Mouse (Mus musculus) liver, adult 2 months (tissue): ENCODE measurements around the gene Tmem82. TPM values are rescaled to one million over a fixed set of nuclear protein-coding genes. Genes with fewer than 3 reads are reported as not detected.
A peak's percentile ranks its signal among the peaks of the same experiment; 100 is the strongest.
"Not testable (repeated sequence)": the region's sequence is repeated elsewhere in the genome, so short reads cannot be mapped to it uniquely, and the experiment has no call there.

Source experiments
- DNase-seq: peaks from one replicate; pipeline ENCODE4 v3.0.0-alpha.2; 2011; ENCODE audit warnings: low read depth, low spot score; ENCODE audit errors: extremely low read depth
- H3K27ac ChIP-seq: fragments of 200-500 bp; replicated peaks from 2 replicates; pipeline ENCODE4 v1.5.1; 2012; ENCODE audit warnings: low read depth, mild to moderate bottlenecking, control low read depth, inconsistent platforms, low read length; ENCODE audit not compliant: insufficient read depth
- H3K27me3 ChIP-seq: fragments of 200-500 bp; 2 replicates; pipeline ENCODE4 v1.6.1; 2012; ENCODE audit warnings: mild to moderate bottlenecking, moderate library complexity, low read length, inconsistent platforms; ENCODE audit not compliant: control insufficient read depth, insufficient read depth
- H3K36me3 ChIP-seq: fragments of 200-500 bp; 2 replicates; pipeline ENCODE4 v1.6.1; 2012; ENCODE audit warnings: low read length, inconsistent platforms; ENCODE audit not compliant: control insufficient read depth, insufficient read depth
- H3K4me1 ChIP-seq: fragments of 200-500 bp; 2 replicates; pipeline ENCODE4 v1.6.1; 2011; ENCODE audit warnings: low read length; ENCODE audit not compliant: control insufficient read depth, insufficient read depth
- H3K4me3 ChIP-seq: fragments of 200-500 bp; 2 replicates; pipeline ENCODE4 v1.5.1; 2011; ENCODE audit warnings: low read depth, mild to moderate bottlenecking, control low read depth, low read length, moderate library complexity; ENCODE audit not compliant: insufficient read depth
- H3K79me2 ChIP-seq: fragments of 200-500 bp; 2 replicates; pipeline ENCODE4 v1.6.1; 2012; ENCODE audit warnings: inconsistent platforms, mild to moderate bottlenecking, low read length, moderate library complexity; ENCODE audit not compliant: control insufficient read depth, insufficient read depth
- H3K9ac ChIP-seq: fragments of 200-500 bp; 2 replicates; pipeline ENCODE4 v1.6.1; 2012; ENCODE audit warnings: low read depth, mild to moderate bottlenecking, control low read depth, inconsistent platforms, low read length
- CTCF ChIP-seq: fragments of 200-500 bp; IDR thresholded peaks from 2 replicates; pipeline ENCODE4 v1.5.1; 2011; ENCODE audit warnings: low read depth, low read length, control low read depth
- POLR2A ChIP-seq: fragments of 200-500 bp; IDR thresholded peaks from 2 replicates; pipeline ENCODE4 v1.6.1; 2011; ENCODE audit warnings: low read length, control low read depth; ENCODE audit not compliant: insufficient read depth; ENCODE audit errors: extremely low read depth
- WGBS: fragments of 180-500 bp; shearing (Covaris S2); methylation state at CpG from one replicate; pipeline ENCODE4 v1.1.7; 2018; 5-methylcytosine and 5-hydroxymethylcytosine counted together
- polyA plus RNA-seq: library from polyadenylated mRNA; depleted of rRNA; stranded (reverse); fragments of >200 nt; gene quantifications from 2 replicates; pipeline ENCODE4 v1.2.3, GENCODE M21; 2012
- total RNA-seq: library from RNA; depleted of rRNA; stranded (reverse); fragments of >200 nt; gene quantifications from 2 replicates; pipeline ENCODE4 v1.2.3, GENCODE M21; 2014

Tmem82 gene
- total and polyA plus RNA-seq, 2 experiments: 9.3 to 34.7 TPM

GRCm38 (mm10) chr4:141571337-141571739 is 47.1 kb downstream of the Tmem82 start:
- peak; percentile 88 for DNase-seq
- H3K79me2 ChIP-seq: no peaks in the 10 kb centered on the region
- no peaks in the 10 kb centered on the region for H3K36me3 ChIP-seq
- H3K27ac ChIP-seq: peak overlapping the region; percentile 91
- H3K4me1 ChIP-seq: peaks cover 28% of the 10 kb centered on the region
- no peaks in the 10 kb centered on the region for H3K27me3 ChIP-seq
- peak overlapping the region; percentile 59 for H3K9ac ChIP-seq
- TF ChIP-seq POLR2A: no peak
- TF ChIP-seq CTCF: no peak
- 27% methylated on average over 6 of the region's 6 CpGs for WGBS
- H3K4me3 ChIP-seq: peak overlapping the region; percentile 21

GRCm38 (mm10) chr4:141570821-141571220 is 47.6 kb downstream of the Tmem82 start:
- TF ChIP-seq POLR2A (no peak), CTCF (no peak)
- no peak for DNase-seq
- peaks cover 28% of the 10 kb centered on the region for H3K4me1 ChIP-seq
- H3K79me2 ChIP-seq: no peaks in the 10 kb centered on the region
- no peaks in the 10 kb centered on the region for H3K36me3 ChIP-seq
- H3K4me3 ChIP-seq: peak overlapping the region; percentile 21
- H3K9ac ChIP-seq: peak overlapping the region; percentile 59
- no peaks in the 10 kb centered on the region for H3K27me3 ChIP-seq
- 54% methylated on average over 1 of the region's 1 CpGs for WGBS
- H3K27ac ChIP-seq: peak overlapping the region; percentile 91

- 25% methylated on average over 6 of the region's 6 CpGs for WGBS
Observed at GRCm38 (mm10) chr4:141570004-141570403, 48.4 kb downstream of the Tmem82 start.

GRCm38 (mm10) chr4:141568966-141569365 is 49.5 kb downstream of the Tmem82 start:
- Histone ChIP-seq H3K4me1 (peaks cover 20% of the 10 kb centered on the region), H3K79me2 (no peaks in the 10 kb centered on the region), H3K36me3 (no peaks in the 10 kb centered on the region), H3K4me3 (no peak overlapping the region), H3K27me3 (no peaks in the 10 kb centered on the region), H3K27ac (no peak overlapping the region), H3K9ac (no peak overlapping the region)
- TF ChIP-seq POLR2A (no peak), CTCF (no peak)
- WGBS: 93% methylated on average over 5 of the region's 5 CpGs
- no peak for DNase-seq

More at GRCm38 (mm10) chr4:141570004-141570403, 48.4 kb downstream of the Tmem82 start:
- Histone ChIP-seq H3K27ac (peak overlapping the region; percentile 70), H3K4me3 (no peak overlapping the region), H3K79me2 (no peaks in the 10 kb centered on the region), H3K9ac (no peak overlapping the region), H3K27me3 (no peaks in the 10 kb centered on the region), H3K4me1 (peaks cover 26% of the 10 kb centered on the region), H3K36me3 (no peaks in the 10 kb centered on the region)
- DNase-seq: peak; percentile 81
- no peak for TF ChIP-seq POLR2A
- TF ChIP-seq CTCF: no peak

- peaks cover 13% of the 10 kb centered on the region for H3K4me1 ChIP-seq
- DNase-seq, H3K27me3 ChIP-seq, H3K9ac ChIP-seq, H3K4me3 ChIP-seq, H3K36me3 ChIP-seq, H3K27ac ChIP-seq, H3K79me2 ChIP-seq: not testable (repeated sequence)
- WGBS: 84% methylated on average over 7 of the region's 7 CpGs
Observed at GRCm38 (mm10) chr4:141567174-141567573, 51.3 kb downstream of the Tmem82 start.

- Histone ChIP-seq H3K79me2 (no peaks in the 10 kb centered on the region), H3K9ac (no peak overlapping the region), H3K27me3 (no peaks in the 10 kb centered on the region), H3K27ac (no peak overlapping the region), H3K4me3 (no peak overlapping the region), H3K4me1 (peaks cover 7% of the 10 kb centered on the region), H3K36me3 (no peaks in the 10 kb centered on the region)
- 94% methylated on average over 6 of the region's 6 CpGs for WGBS
- DNase-seq: no peak
- TF ChIP-seq CTCF (no peak), POLR2A (no peak)
Observed at GRCm38 (mm10) chr4:141566187-141566586, 52.2 kb downstream of the Tmem82 start.
